Mouse (Mus musculus) forebrain, postnatal 0 days (tissue): Measurements from ENCODE around the gene Kcnk3. TPM values are rescaled to one million over a fixed set of nuclear protein-coding genes. Genes with fewer than 3 reads are reported as not detected.

Source experiments
- ATAC-seq: fragments of 200-750 bp; cut with Nextera tagmentation; 2 replicates; pipeline ENCODE4 v1.8.0; 2017; ENCODE audit warnings: mild to moderate bottlenecking, moderate library complexity
- DNase-seq: peaks from one replicate; pipeline ENCODE4 v3.0.0-alpha.2; 2015
- H3K27ac ChIP-seq: fragments of 300-500 bp; sonication (generic); 2 replicates; pipeline ENCODE4 v1.5.1; 2014; ENCODE audit warnings: low read depth, mild to moderate bottlenecking, antibody characterized with exemption, low read length, moderate library complexity, mixed read lengths
- H3K27me3 ChIP-seq: fragments of 300-500 bp; sonication (generic); 2 replicates; pipeline ENCODE4 v1.6.1; 2014; ENCODE audit warnings: mild to moderate bottlenecking, low read length, mixed read lengths; ENCODE audit not compliant: insufficient read depth
- H3K36me3 ChIP-seq: fragments of 300-500 bp; sonication (generic); 2 replicates; pipeline ENCODE4 v1.6.1; 2014; ENCODE audit warnings: mild to moderate bottlenecking, moderate library complexity; ENCODE audit not compliant: insufficient read depth
- H3K4me1 ChIP-seq: fragments of 300-500 bp; sonication (generic); 2 replicates; pipeline ENCODE4 v1.6.1; 2014; ENCODE audit warnings: antibody characterized with exemption; ENCODE audit not compliant: insufficient read depth
- H3K4me2 ChIP-seq: fragments of 300-500 bp; sonication (generic); 2 replicates; pipeline ENCODE4 v1.6.1; 2014; ENCODE audit warnings: low read depth, mild to moderate bottlenecking, moderate library complexity
- H3K4me3 ChIP-seq: fragments of 300-500 bp; sonication (generic); 2 replicates; pipeline ENCODE4 v1.5.1; 2014; ENCODE audit warnings: low read depth, low read length, mixed read lengths
- H3K9ac ChIP-seq: fragments of 300-500 bp; sonication (generic); 2 replicates; pipeline ENCODE4 v1.6.1; 2014; ENCODE audit warnings: mild to moderate bottlenecking
- H3K9me3 ChIP-seq: fragments of 300-500 bp; sonication (generic); 2 replicates; pipeline ENCODE4 v1.6.1; 2016; ENCODE audit warnings: low read length
- CTCF ChIP-seq: sonication (generic); IDR thresholded peaks from 2 replicates; pipeline ENCODE4 v1.5.1; 2016; ENCODE audit warnings: antibody characterized with exemption, control low read depth, low read depth
- WGBS: fragments of 180-500 bp; shearing (Covaris S2); extraction: QIAGEN DNeasy Blood & Tissue Kit; methylation state at CpG from one replicate; pipeline ENCODE4 v1.1.7; 2014; 5-methylcytosine and 5-hydroxymethylcytosine counted together
- polyA plus RNA-seq: library from polyadenylated mRNA; unstranded; fragments of >200 nt; fragmentation: Nextera tagmentation; extraction: Ambion mirVana; gene quantifications from 2 replicates; pipeline ENCODE4 v1.2.1, GENCODE M21; 2015
- total RNA-seq: library from RNA; depleted of rRNA; stranded (reverse); fragments of >200 nt; gene quantifications from 2 replicates; pipeline ENCODE4 v1.2.3, GENCODE M21; 2014

Gene Kcnk3
- total and polyA plus RNA-seq, 2 experiments from 2014 or later: 7.0 to 13.1 TPM

DNA sequence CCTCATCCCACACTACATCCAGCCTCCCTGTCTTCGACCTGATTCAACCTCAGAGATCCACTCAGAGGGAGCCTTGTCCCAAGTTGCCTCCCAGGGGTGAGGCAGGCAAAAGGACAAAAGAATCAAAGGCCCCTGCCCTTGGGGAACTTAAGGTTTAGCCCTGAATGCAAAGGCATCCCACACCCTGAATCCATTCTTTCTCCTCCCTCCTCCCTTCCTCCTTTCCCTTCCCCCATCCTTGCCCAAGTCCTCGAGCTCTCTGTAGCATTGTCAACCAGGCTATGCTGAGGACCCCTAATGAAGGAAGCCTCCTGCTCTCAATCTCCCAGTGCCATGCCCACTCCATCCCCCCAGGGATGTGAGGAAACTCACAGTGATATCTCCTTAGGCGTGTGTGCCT is 23.7 kb downstream of the Kcnk3 start:
- DNase-seq: no peak
- Histone ChIP-seq H3K27me3 (no peaks in the 10 kb centered on the region), H3K9me3 (no peaks in the 10 kb centered on the region), H3K4me1 (no peaks in the 10 kb centered on the region), H3K36me3 (no peaks in the 10 kb centered on the region), H3K9ac (no peak overlapping the region), H3K4me3 (no peak overlapping the region), H3K4me2 (no peak overlapping the region), H3K27ac (no peak overlapping the region)
- no peak for TF ChIP-seq CTCF
- ATAC-seq: no peak
- WGBS: 29% methylated on average over 3 of the region's 3 CpGs

DNA sequence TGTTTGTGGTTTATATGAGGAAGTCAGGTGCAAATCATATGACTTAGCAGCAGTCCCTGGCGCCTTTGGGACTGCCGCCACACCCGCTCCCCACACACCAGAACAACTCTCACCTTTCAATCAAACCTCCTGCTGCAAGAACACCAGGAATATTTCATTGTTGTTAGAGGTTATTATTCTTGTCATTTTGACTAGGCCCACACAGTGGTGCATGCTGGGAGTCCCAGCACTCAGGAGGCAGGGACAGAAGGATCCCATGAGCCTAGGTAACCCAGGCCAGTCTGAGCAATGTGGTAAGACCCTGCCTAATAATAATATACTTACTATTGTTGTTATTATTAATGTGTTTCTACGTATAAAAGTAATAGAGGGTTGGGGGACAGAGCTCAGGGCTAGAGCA is 24.6 kb downstream of the Kcnk3 start:
- Histone ChIP-seq H3K4me2 (no peak overlapping the region), H3K4me3 (no peak overlapping the region), H3K27me3 (no peaks in the 10 kb centered on the region), H3K36me3 (no peaks in the 10 kb centered on the region), H3K27ac (no peak overlapping the region), H3K9me3 (no peaks in the 10 kb centered on the region), H3K9ac (no peak overlapping the region), H3K4me1 (no peaks in the 10 kb centered on the region)
- WGBS: 79% methylated on average over 4 of the region's 4 CpGs
- no peak for TF ChIP-seq CTCF
- ATAC-seq: no peak
- DNase-seq: no peak

DNA sequence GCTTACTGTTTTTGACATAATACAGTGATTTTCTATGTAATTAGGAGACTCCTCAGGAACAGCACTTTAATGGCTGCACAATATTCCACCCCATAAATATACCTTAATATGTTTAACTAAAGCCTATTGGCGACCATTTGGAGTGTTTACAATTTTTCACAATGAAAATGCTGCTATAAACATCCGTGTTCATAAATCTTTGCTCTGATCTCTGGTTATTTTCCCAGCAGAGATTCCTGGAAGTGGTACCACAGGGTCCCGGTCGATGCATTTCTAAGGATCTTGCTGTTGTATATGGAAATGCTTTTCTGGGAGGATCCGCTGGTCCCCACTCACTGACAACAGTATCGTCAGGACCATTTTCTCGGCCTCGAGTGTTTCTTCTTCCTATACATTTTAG is 25.3 kb downstream of the Kcnk3 start:
- ATAC-seq: no peak
- no peak for DNase-seq
- H3K4me1 ChIP-seq: no peaks in the 10 kb centered on the region
- no peaks in the 10 kb centered on the region for H3K9me3 ChIP-seq
- no peak overlapping the region for H3K4me3 ChIP-seq
- TF ChIP-seq CTCF: no peak
- H3K9ac ChIP-seq: no peak overlapping the region
- H3K27me3 ChIP-seq: no peaks in the 10 kb centered on the region
- H3K27ac ChIP-seq: no peak overlapping the region
- no peaks in the 10 kb centered on the region for H3K36me3 ChIP-seq
- H3K4me2 ChIP-seq: no peak overlapping the region
- 85% methylated on average over 8 of the region's 8 CpGs for WGBS

DNA sequence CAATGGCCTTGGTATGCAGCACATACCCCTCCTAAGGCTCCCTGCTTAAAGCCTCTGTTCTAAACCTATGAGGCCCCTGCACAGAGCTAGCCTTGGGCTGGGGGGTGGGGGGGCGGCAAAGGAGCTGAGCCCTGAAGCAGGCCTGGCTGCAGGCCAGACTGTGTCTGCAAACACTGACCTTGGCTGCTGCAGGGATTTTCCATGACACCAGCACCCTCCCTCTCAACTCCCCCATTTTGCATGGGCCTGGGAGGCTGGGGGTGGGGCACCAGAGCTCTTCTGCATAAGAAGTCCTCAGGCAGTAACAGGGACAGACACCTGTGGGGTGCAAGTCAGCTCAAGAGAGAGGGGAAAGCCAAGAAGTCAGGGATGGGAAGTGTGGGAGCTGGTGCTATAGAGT is 26.3 kb downstream of the Kcnk3 start:
- no peak for ATAC-seq
- DNase-seq: no peak
- Histone ChIP-seq H3K4me2 (no peak overlapping the region), H3K36me3 (no peaks in the 10 kb centered on the region), H3K9ac (no peak overlapping the region), H3K4me3 (no peak overlapping the region), H3K9me3 (no peaks in the 10 kb centered on the region), H3K27me3 (no peaks in the 10 kb centered on the region), H3K27ac (no peak overlapping the region), H3K4me1 (no peaks in the 10 kb centered on the region)
- 13% methylated on average over 1 of the region's 1 CpGs for WGBS
- no peak for TF ChIP-seq CTCF

DNA sequence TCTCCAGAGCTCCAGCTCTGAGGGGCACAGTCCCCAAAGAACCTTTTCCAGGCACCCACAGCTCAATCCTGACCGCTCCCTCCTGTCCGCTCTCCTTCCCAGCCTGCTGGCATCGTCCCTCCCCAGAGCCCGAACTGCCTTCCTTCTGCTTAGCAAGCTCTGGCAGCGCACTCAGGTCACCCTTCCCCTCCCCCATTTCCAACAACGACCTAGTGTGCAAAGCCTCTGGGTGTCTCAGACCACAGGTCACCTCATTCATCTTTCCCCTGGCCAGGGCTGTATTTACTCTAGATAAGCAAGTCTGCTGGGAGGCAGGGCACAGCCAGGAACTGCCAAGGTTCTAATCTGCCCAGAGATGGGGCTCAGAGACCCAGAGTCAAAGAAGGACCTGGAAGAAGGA is 27.4 kb downstream of the Kcnk3 start:
- 46% methylated on average over 6 of the region's 6 CpGs for WGBS
- no peak overlapping the region for H3K27ac ChIP-seq
- no peak overlapping the region for H3K9ac ChIP-seq
- no peak for DNase-seq
- H3K9me3 ChIP-seq: no peaks in the 10 kb centered on the region
- H3K4me2 ChIP-seq: no peak overlapping the region
- H3K4me1 ChIP-seq: no peaks in the 10 kb centered on the region
- no peaks in the 10 kb centered on the region for H3K36me3 ChIP-seq
- no peaks in the 10 kb centered on the region for H3K27me3 ChIP-seq
- no peak overlapping the region for H3K4me3 ChIP-seq
- no peak for ATAC-seq
- no peak for TF ChIP-seq CTCF

DNA sequence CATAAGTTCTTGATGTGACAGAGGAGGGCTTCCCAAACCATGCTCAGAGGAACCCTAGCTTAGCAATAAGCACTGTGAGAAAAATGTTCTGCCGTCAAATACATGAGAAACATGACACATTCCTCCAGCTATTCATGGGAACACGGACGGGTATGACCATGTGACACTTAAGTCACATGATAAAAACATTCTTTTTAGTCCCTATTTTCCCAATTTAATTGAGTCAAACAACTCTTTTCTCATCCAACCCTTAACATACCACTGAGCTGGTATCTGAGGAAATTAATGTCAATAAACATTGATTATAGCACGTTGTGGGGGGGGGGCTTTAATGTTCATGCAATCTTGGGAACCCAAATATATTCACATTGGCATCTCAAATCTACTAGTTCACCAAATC is 27.8 kb downstream of the Kcnk3 start:
- H3K4me2 ChIP-seq: no peak overlapping the region
- no peaks in the 10 kb centered on the region for H3K9me3 ChIP-seq
- DNase-seq: no peak
- H3K36me3 ChIP-seq: no peaks in the 10 kb centered on the region
- H3K4me3 ChIP-seq: no peak overlapping the region
- no peak for TF ChIP-seq CTCF
- H3K27ac ChIP-seq: no peak overlapping the region
- 81% methylated on average over 4 of the region's 4 CpGs for WGBS
- no peak for ATAC-seq
- no peak overlapping the region for H3K9ac ChIP-seq
- H3K4me1 ChIP-seq: no peaks in the 10 kb centered on the region
- H3K27me3 ChIP-seq: peaks cover 3% of the 10 kb centered on the region; the same call in 1 of the 2 replicates

DNA sequence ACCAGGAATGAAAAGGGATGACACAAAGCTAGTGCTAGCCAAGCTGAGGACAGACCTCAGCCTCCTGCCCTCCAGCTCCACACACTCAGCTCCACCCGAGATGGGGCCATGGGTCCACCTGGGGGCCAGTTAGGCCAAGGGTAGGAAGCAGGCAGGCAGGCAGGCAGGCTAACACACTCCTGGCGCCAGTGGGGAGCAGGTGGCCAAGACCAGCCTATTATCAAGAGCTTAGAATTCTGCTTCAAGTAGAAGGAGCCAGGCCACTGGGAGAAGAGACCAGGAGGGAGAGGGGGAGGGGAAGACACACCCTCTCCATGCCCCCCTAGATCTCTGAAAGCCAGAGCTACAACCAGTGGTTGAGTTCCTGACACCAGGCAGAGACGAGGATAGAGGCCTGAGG is 28.7 kb downstream of the Kcnk3 start:
- H3K36me3 ChIP-seq: no peaks in the 10 kb centered on the region

DNA sequence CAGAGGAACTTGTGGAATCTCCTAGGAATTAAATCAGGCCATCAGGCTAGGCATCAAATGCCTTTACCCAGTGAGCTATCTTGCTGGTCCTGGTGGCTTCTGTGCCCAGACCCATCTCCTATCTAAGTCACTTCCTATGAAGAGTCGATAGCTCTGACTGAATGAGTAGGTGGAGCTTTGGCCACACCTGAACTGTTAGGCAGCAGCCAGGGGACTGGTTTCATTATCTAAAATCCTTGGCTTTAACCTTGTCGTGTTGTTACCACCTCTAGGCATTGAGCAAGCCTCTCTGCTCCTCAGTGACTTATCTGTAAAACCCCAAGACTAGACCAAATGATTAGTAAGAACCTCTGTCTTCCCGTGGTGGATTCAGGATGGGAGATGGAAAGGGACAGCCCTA is 29.4 kb downstream of the Kcnk3 start:
- no peak overlapping the region for H3K27ac ChIP-seq
- H3K4me2 ChIP-seq: no peak overlapping the region
- no peaks in the 10 kb centered on the region for H3K36me3 ChIP-seq
- no peak for ATAC-seq
- peaks cover 9% of the 10 kb centered on the region for H3K27me3 ChIP-seq
- H3K9me3 ChIP-seq: no peaks in the 10 kb centered on the region
- H3K9ac ChIP-seq: no peak overlapping the region
- WGBS: 35% methylated on average over 3 of the region's 3 CpGs
- H3K4me1 ChIP-seq: peaks cover 3% of the 10 kb centered on the region; the same call in 1 of the 2 replicates
- TF ChIP-seq CTCF: no peak
- DNase-seq: no peak
- H3K4me3 ChIP-seq: no peak overlapping the region

More for the DNA sequence above, 28.7 kb downstream of the Kcnk3 start:
- no peak for DNase-seq
- H3K4me3 ChIP-seq: no peak overlapping the region
- no peak for ATAC-seq
- no peak overlapping the region for H3K27ac ChIP-seq
- 32% methylated on average over 3 of the region's 3 CpGs for WGBS
- no peak overlapping the region for H3K4me2 ChIP-seq
- TF ChIP-seq CTCF: no peak
- H3K9me3 ChIP-seq: no peaks in the 10 kb centered on the region
- H3K4me1 ChIP-seq: no peaks in the 10 kb centered on the region
- peaks cover 6% of the 10 kb centered on the region for H3K27me3 ChIP-seq
- no peak overlapping the region for H3K9ac ChIP-seq
